25 mouse cellular contexts compared by ENCODE assay signal in genomic region chr1:153564701-153565100, GRCm38 (mm10). TPM values are rescaled to one million over a fixed set of nuclear protein-coding genes. Genes with fewer than 3 reads are reported as not detected.
DNase-seq lines count a peak whose midpoint lies in the region; ATAC-seq and TF ChIP-seq lines count a peak whose summit lies in the region.
"Had no signal": no experiment of that assay in that cellular context is flagged by ENCODE, and none has a peak within 500 bp of the region (broad histone marks: within the 10 kb centered on the region; RNA-seq: fewer than 3 reads in every experiment).

No protein-coding gene starts in this region.

- H3K4me3 ChIP-seq in CH12.LX (replicated peaks in 1 of 3; ENCODE audit: low read depth in 2 of 3, low read length in 2 of 3, poor library complexity in 1 of 3), result no peak overlapping the region
- no peak overlapping the region for H3K4me3 ChIP-seq in embryonic fibroblast, embryonic 13.5 days (ENCODE audit: insufficient read depth, low read length)
- H3K4me3 ChIP-seq in midbrain, embryonic 16.5 days (ENCODE audit: low read depth, low read length), result no peak overlapping the region
- H3K4me3 ChIP-seq: embryonic facial prominence, embryonic 10.5 days; embryonic facial prominence, embryonic 12.5 days; erythroblast, embryonic 14.5 days; forebrain, embryonic 10.5 days; forebrain, embryonic 12.5 days had no signal

- no peak for TF ChIP-seq POLR2A in CH12.LX (IDR thresholded peaks at IDR 0.05; ENCODE audit: low read depth, low read length)
- no peak for TF ChIP-seq POLR2A in embryonic fibroblast, embryonic 13.5 days (IDR thresholded peaks at IDR 0.05; ENCODE audit: low read depth, low read length)

- no peak overlapping the region for H3K4me2 ChIP-seq in CH12.LX (ENCODE audit: insufficient read depth, low read depth, poor library complexity, severe bottlenecking)
- no peak overlapping the region for H3K4me2 ChIP-seq in midbrain, embryonic 16.5 days (ENCODE audit: low read length)
- H3K4me2 ChIP-seq: embryonic facial prominence, embryonic 12.5 days; forebrain, embryonic 12.5 days had no signal

- TF ChIP-seq EP300 in CH12.LX (IDR thresholded peaks at IDR 0.05; ENCODE audit: low read length), result no peak

- TF ChIP-seq RAD21 in CH12.LX (IDR thresholded peaks at IDR 0.05; ENCODE audit: low read depth, low read length), result no peak

- DNase-seq in CH12.LX (ENCODE audit: extremely low read depth) (no peak), NIH3T3 (ENCODE audit: low read depth) (peak; percentile 58)
- no peak for DNase-seq in spleen, postnatal 36 days (ENCODE audit: low spot score in 2 of 2)
- DNase-seq in ovary, adult 18-20 months (ENCODE audit: low spot score), result no peak
- no peak for DNase-seq in left cerebral cortex, postnatal 10 days (ENCODE audit: extremely low spot score in 1 of 2, low spot score in 2 of 2)
- DNase-seq: adrenal gland, adult 2 months; adrenal gland, postnatal 10 days; adrenal gland, postnatal 25 days; B cell, adult 2 months; cerebellum, adult 11-12 months; cerebellum, adult 2 months; cerebellum, adult 9-10 months; cerebellum, postnatal 10 days; cerebellum, postnatal 25 days; forebrain, postnatal 0 days had no signal

- no peak overlapping the region for H3K27ac ChIP-seq in CH12.LX (ENCODE audit: insufficient read depth, low read depth)
- peak overlapping the region; percentile 90 for H3K27ac ChIP-seq in embryonic fibroblast, embryonic 13.5 days (ENCODE audit: insufficient read depth, low read length)
- H3K27ac ChIP-seq in midbrain, embryonic 16.5 days (ENCODE audit: low read length), result no peak overlapping the region
- H3K27ac ChIP-seq: embryonic facial prominence, embryonic 10.5 days; embryonic facial prominence, embryonic 12.5 days; forebrain, embryonic 10.5 days; forebrain, embryonic 12.5 days had no signal

- H3K27me3 ChIP-seq in CH12.LX (replicated peaks), result no peaks in the 10 kb centered on the region
- no peaks in the 10 kb centered on the region for H3K27me3 ChIP-seq in midbrain, embryonic 16.5 days (ENCODE audit: control insufficient read depth, insufficient read depth, low read depth, low read length)
- H3K27me3 ChIP-seq: embryonic facial prominence, embryonic 12.5 days had no signal

- H3K36me3 ChIP-seq in CH12.LX (replicated peaks in 1 of 2; ENCODE audit: control insufficient read depth in 1 of 2, insufficient read depth in 1 of 2, low read length in 1 of 2), result no peaks in the 10 kb centered on the region
- H3K36me3 ChIP-seq in midbrain, embryonic 16.5 days (ENCODE audit: control insufficient read depth, insufficient read depth, low read length), result no peaks in the 10 kb centered on the region
- H3K36me3 ChIP-seq: embryonic facial prominence, embryonic 10.5 days; embryonic facial prominence, embryonic 12.5 days; forebrain, embryonic 10.5 days; forebrain, embryonic 12.5 days had no signal

- H3K79me2 ChIP-seq in CH12.LX (replicated peaks; ENCODE audit: control insufficient read depth, extremely low read depth, insufficient read depth, poor library complexity, severe bottlenecking), result no peaks in the 10 kb centered on the region

- intact Hi-C loops in left cerebral cortex, postnatal 10 days (cut with DNase I), result loop anchor here (10.0 kb wide), 1 partner anchor 90 kb away; the partner anchor contains the start of gene Rgs8

- H3K4me1 ChIP-seq in CH12.LX (ENCODE audit: control insufficient read depth in 1 of 2, insufficient read depth in 2 of 2), result peaks cover 5 to 11% of the 10 kb centered on the region in 2 experiments
- peaks cover 21% of the 10 kb centered on the region for H3K4me1 ChIP-seq in embryonic fibroblast, embryonic 13.5 days (ENCODE audit: control insufficient read depth, insufficient read depth, low read length)
- H3K4me1 ChIP-seq in midbrain, embryonic 16.5 days (ENCODE audit: control insufficient read depth, insufficient read depth, low read length), result no peaks in the 10 kb centered on the region
- H3K4me1 ChIP-seq: embryonic facial prominence, embryonic 10.5 days; embryonic facial prominence, embryonic 12.5 days had no signal

- WGBS in midbrain, embryonic 16.5 days, result 88% methylated on average over 7 of the region's 7 CpGs

- ATAC-seq in midbrain, embryonic 16.5 days, result no peak
- ATAC-seq: CD4-positive, CD25-positive, alpha-beta regulatory T cell, adult 4 months; forebrain, embryonic 14.5 days; forebrain, postnatal 0 days had no signal

- H3K9ac ChIP-seq in CH12.LX (ENCODE audit: insufficient read depth, low read depth), result no peak overlapping the region
- H3K9ac ChIP-seq in midbrain, embryonic 16.5 days (ENCODE audit: low read depth, low read length), result no peak overlapping the region
- H3K9ac ChIP-seq: embryonic facial prominence, embryonic 12.5 days; forebrain, embryonic 12.5 days; forebrain, postnatal 0 days had no signal

- in situ Hi-C loops in CH12.LX (cut with MboI; ENCODE audit: low pct_ligation_motif_present, low pct_unique_long_range_greater_than_20kb, low sequenced_read_pairs), result no loop called here

- TF ChIP-seq CTCF in CH12.LX (conservative IDR thresholded peaks at IDR 0.05 in 1 of 2, IDR thresholded peaks at IDR 0.05 in 1 of 2; ENCODE audit: low read depth in 2 of 2, low read length in 2 of 2), result no peak
- TF ChIP-seq CTCF in embryonic fibroblast, embryonic 13.5 days (IDR thresholded peaks at IDR 0.05; ENCODE audit: borderline replicate concordance, insufficient read depth, low read length), result no peak

- no peaks in the 10 kb centered on the region for H3K9me3 ChIP-seq in CH12.LX (replicated peaks; ENCODE audit: low read length)
- H3K9me3 ChIP-seq in midbrain, embryonic 16.5 days (replicated peaks; ENCODE audit: control insufficient read depth, low read length, poor library complexity, severe bottlenecking), result no peaks in the 10 kb centered on the region
- H3K9me3 ChIP-seq: embryonic facial prominence, embryonic 10.5 days; embryonic facial prominence, embryonic 12.5 days; forebrain, embryonic 10.5 days; forebrain, embryonic 12.5 days had no signal

- dilution Hi-C loops in CH12.LX (cut with MboI; ENCODE audit: extremely low pct_ligation_motif_present, extremely low pct_unique_long_range_greater_than_20kb, low sequenced_read_pairs), result no loop called here

TF ChIP-seq in CH12.LX, 34 proteins besides CTCF, POLR2A, EP300 and RAD21:
- TF ChIP-seq ZC3H11A (IDR thresholded peaks at IDR 0.05; ENCODE audit: low read depth, low read length), result no peak
- peak; percentile 19; the same call in 1 of the 2 replicates for TF ChIP-seq MEF2A (IDR thresholded peaks at IDR 0.05; ENCODE audit: borderline replicate concordance, low read depth, low read length)
- no peak for TF ChIP-seq NELFE (IDR thresholded peaks at IDR 0.05; ENCODE audit: low read depth, low read length)

RNA-seq across cellular contexts. Expression of gene Npl, which starts 14.9 kb away (rescaled TPM):
- 0.08 TPM in 2 replicates for total RNA-seq in CH12.LX (2012; rRNA removed)
- total RNA-seq in CH12.LX (2014; rRNA removed), result not detected in 2 replicates
- not detected in 2 replicates for polyA plus RNA-seq in CH12.LX (2012; ENCODE audit: insufficient read length, low read depth)
- polyA plus RNA-seq in embryonic fibroblast, embryonic 13.5 days (2011; ENCODE audit: insufficient read length, low read depth, missing spikeins), result 1.6 and 2.2 TPM in 2 replicates
- polyA plus RNA-seq in midbrain, embryonic 16.5 days (2015; fragmentation: Nextera tagmentation; extraction: Ambion mirVana), result 11.2 and 13.3 TPM in 2 replicates
- 1 to 10 TPM; 5.8 to 5.9 TPM for total RNA-seq in left cerebral cortex, postnatal 10 days (2021)
- total RNA-seq: MEL had no signal
- polyA plus RNA-seq: CD4-positive, CD25-positive, alpha-beta regulatory T cell, adult 4 months had no signal
